Mouse (Mus musculus) forebrain, embryonic 13.5 days (tissue): ENCODE measurements around the gene Rhno1. TPM values are rescaled to one million over a fixed set of nuclear protein-coding genes. Genes with fewer than 3 reads are reported as not detected.

Experiments used
- ATAC-seq: fragments of 200-750 bp; cut with Nextera tagmentation; 2 replicates; pipeline ENCODE4 v1.8.0; 2017
- H3K27ac ChIP-seq: fragments of 300-500 bp; sonication (generic); 2 replicates; pipeline ENCODE4 v1.5.1; 2015; ENCODE audit warnings: inconsistent platforms, mild to moderate bottlenecking, moderate library complexity
- H3K27me3 ChIP-seq: fragments of 300-500 bp; sonication (generic); 2 replicates; pipeline ENCODE4 v1.6.1; 2015; ENCODE audit warnings: mild to moderate bottlenecking, inconsistent platforms
- H3K36me3 ChIP-seq: fragments of 300-500 bp; sonication (generic); 2 replicates; pipeline ENCODE4 v1.6.1; 2015; ENCODE audit warnings: mild to moderate bottlenecking, inconsistent platforms; ENCODE audit not compliant: poor library complexity, severe bottlenecking
- H3K4me1 ChIP-seq: fragments of 300-500 bp; sonication (generic); 2 replicates; pipeline ENCODE4 v1.6.1; 2015; ENCODE audit warnings: inconsistent platforms
- H3K4me2 ChIP-seq: fragments of 300-500 bp; sonication (generic); 2 replicates; pipeline ENCODE4 v1.6.1; 2015; ENCODE audit warnings: inconsistent platforms, mild to moderate bottlenecking, moderate library complexity
- H3K4me3 ChIP-seq: fragments of 300-500 bp; sonication (generic); 2 replicates; pipeline ENCODE4 v1.5.1; 2015; ENCODE audit warnings: mild to moderate bottlenecking, inconsistent platforms
- H3K9ac ChIP-seq: fragments of 300-500 bp; sonication (generic); 2 replicates; pipeline ENCODE4 v1.6.1; 2015; ENCODE audit warnings: mild to moderate bottlenecking, inconsistent platforms
- H3K9me3 ChIP-seq: fragments of 300-500 bp; sonication (generic); replicated peaks from 2 replicates; pipeline ENCODE4 v1.6.1; 2016; ENCODE audit warnings: inconsistent platforms
- WGBS: fragments of 180-500 bp; shearing (Covaris S2); methylation state at CpG from one replicate; pipeline ENCODE4 v1.1.7; 2015; 5-methylcytosine and 5-hydroxymethylcytosine counted together
- polyA plus RNA-seq: library from polyadenylated mRNA; unstranded; fragments of >200 nt; fragmentation: Nextera tagmentation; extraction: Ambion mirVana; gene quantifications from 2 replicates; pipeline ENCODE4 v1.2.1, GENCODE M21; 2015

The Rhno1 gene
- polyA plus RNA-seq, 1 experiment from 2014 or later: 180 TPM

DNA sequence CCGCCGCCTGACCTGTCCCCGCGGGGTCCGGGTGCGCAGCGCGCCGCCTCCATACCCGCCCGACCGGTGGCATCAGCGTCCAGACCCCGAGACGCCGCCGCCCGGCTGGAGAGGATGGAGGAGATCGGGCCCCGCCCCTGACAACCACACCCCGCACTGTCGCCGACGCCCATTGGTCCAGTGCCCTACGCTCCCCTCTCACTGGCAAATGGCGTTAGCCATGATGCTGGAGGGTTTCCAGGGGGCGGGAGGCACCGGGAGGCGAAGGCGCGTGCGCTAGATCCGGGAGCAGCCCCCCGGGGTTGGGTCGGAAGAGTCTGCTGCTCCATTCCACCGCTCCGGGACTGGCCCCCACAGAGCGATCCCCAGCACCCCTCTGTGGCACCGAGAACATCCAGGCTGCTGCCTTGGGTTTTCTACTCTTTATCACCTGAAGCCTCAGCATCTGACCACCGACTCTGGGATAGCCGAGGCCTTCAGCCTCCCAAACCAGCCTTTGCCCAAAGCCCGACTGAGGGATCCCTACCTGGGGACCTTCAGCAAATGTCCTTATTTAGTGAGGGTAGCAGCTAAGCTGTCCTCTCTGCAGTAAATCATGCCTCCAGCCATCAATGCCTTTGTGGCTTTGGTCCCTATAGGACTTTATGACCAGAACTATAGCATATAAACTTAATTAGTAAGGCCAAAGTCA, 6.8 kb downstream of the Rhno1 start, which contains the start of gene Tulp3:
TSS of gene Tulp3 (minus strand) at position 126 of the 691 bp plus-strand sequence.
- H3K27me3 ChIP-seq: no peaks in the 10 kb centered on the region

DNA sequence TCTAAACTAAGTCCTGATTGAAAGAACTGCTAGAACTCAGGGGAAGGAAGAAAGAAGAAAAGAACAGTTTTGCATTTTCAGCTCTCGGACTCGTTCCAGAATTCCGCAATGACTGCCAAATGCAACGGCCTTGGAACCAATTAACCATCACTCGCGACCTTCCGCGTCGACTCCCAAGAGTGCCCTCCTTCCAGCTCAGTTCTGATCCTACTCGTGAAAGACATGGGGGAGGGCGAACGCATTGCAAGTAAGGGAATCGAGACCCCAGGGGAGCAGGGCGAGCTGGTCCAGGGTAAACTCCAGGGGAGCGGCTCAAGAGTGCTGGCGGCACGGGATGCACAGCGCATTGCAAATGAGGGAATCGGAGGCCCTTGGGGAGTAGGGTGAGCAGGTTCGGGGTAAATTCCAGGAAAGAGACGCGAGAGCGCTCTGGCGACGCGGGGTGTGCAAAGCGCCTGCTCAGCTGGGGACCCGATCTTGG, 7.5 kb downstream of the Rhno1 start:
- ATAC-seq: peak; percentile 78
- Histone ChIP-seq H3K27me3 (no peaks in the 10 kb centered on the region), H3K9me3 (no peaks in the 10 kb centered on the region), H3K27ac (peak overlapping the region; percentile 88), H3K4me1 (peaks cover 25% of the 10 kb centered on the region), H3K36me3 (peaks cover 35% of the 10 kb centered on the region), H3K4me2 (peak overlapping the region; percentile 72), H3K9ac (peak overlapping the region; percentile 86), H3K4me3 (peak overlapping the region; percentile 73)
- under 1% methylated on average over 25 of the region's 28 CpGs for WGBS

More for the DNA sequence above, 6.8 kb downstream of the Rhno1 start, which contains the start of gene Tulp3:
- Histone ChIP-seq H3K9ac (peak within 1 kb of the TSS; percentile 86), H3K4me2 (peak within 1 kb of the TSS; percentile 72), H3K27ac (peak within 1 kb of the TSS; percentile 88), H3K4me1 (peaks cover 31% of the 10 kb centered on the region), H3K4me3 (peak within 1 kb of the TSS; percentile 73), H3K36me3 (peaks cover 28% of the 10 kb centered on the region), H3K9me3 (no peaks in the 10 kb centered on the region)
- WGBS: under 1% methylated on average over 41 of the region's 42 CpGs
- ATAC-seq: peak; percentile 99

DNA sequence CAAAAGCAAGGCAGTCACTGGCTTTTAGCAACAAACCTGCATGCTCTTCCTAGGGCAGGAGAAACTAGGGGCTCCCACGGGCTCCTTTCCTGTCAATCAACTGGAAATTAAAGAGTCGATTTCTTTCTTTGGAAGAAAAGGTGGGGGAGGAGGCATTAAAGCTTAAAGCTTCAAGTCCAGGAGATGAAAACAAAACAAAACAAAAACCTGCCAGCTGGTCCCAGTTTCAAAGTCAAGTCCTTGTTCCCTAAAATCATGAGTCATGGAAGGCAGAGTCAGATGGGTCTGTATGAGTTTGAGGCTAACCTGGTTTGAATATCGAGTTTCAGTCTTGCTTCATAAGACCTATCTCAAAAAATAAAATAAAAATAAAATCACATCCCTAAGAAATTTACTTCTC, 8.6 kb downstream of the Rhno1 start:
- no peaks in the 10 kb centered on the region for H3K27me3 ChIP-seq
- WGBS: 32% methylated on average over 3 of the region's 3 CpGs
- H3K4me1 ChIP-seq: peaks cover 18% of the 10 kb centered on the region
- peak overlapping the region; percentile 73 for H3K4me3 ChIP-seq
- H3K4me2 ChIP-seq: peak overlapping the region; percentile 72
- no peak for ATAC-seq
- H3K9me3 ChIP-seq: no peaks in the 10 kb centered on the region
- H3K36me3 ChIP-seq: peaks cover 35% of the 10 kb centered on the region
- no peak overlapping the region; the same call in 1 of the 2 replicates for H3K9ac ChIP-seq
- H3K27ac ChIP-seq: no peak overlapping the region

DNA sequence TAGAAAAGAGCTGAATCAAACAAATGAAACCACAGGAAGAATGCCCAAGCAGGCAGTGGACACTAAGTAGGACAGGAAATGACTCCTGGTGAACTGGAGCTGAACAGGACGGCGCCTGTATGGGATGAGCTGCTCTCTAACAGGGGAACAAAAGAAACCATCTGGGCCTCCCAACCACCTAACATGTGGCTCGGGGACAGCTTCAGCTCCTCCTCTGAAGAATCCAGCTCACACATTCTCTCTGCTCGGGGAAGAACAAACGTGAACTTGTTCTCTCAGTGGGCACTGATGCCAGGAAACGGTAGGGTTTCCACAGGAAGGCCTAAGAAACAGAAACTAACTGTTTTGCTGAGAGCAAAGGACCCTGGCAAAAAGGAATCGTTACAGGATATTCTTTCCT, 13.0 kb downstream of the Rhno1 start:
- Histone ChIP-seq H3K9me3 (no peaks in the 10 kb centered on the region), H3K4me3 (no peak overlapping the region), H3K4me2 (no peak overlapping the region), H3K27ac (no peak overlapping the region; the same call in 1 of the 2 replicates), H3K27me3 (no peaks in the 10 kb centered on the region), H3K36me3 (peaks cover 12% of the 10 kb centered on the region), H3K9ac (no peak overlapping the region), H3K4me1 (peaks cover 12% of the 10 kb centered on the region)
- no peak for ATAC-seq
- 58% methylated on average over 7 of the region's 7 CpGs for WGBS

DNA sequence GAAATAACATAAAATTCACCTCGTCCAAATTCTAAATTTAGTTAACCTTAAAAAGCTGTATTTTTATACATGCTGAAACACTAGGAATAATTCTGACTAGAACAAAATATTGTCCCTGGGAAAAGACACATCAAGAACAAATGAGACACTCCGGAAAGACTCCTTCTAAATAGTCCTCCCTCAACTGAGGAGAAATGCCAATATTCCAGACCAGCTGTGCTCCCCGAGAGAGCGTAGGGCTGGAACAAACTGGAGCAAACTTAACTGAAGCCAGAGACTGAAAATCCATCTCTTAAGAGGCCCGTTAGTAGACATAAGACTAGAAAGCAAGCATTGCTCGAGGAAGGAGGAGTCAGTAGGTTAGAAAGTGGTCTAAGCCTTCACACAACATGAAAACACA, 15.9 kb downstream of the Rhno1 start:
- H3K4me1 ChIP-seq: no peaks in the 10 kb centered on the region
- H3K27me3 ChIP-seq: no peaks in the 10 kb centered on the region
- H3K36me3 ChIP-seq: peaks cover 24% of the 10 kb centered on the region
- no peak for ATAC-seq
- H3K9me3 ChIP-seq: no peaks in the 10 kb centered on the region
- H3K4me3 ChIP-seq: no peak overlapping the region
- no peak overlapping the region for H3K9ac ChIP-seq
- 91% methylated on average over 6 of the region's 6 CpGs for WGBS
- H3K27ac ChIP-seq: no peak overlapping the region
- H3K4me2 ChIP-seq: no peak overlapping the region

DNA sequence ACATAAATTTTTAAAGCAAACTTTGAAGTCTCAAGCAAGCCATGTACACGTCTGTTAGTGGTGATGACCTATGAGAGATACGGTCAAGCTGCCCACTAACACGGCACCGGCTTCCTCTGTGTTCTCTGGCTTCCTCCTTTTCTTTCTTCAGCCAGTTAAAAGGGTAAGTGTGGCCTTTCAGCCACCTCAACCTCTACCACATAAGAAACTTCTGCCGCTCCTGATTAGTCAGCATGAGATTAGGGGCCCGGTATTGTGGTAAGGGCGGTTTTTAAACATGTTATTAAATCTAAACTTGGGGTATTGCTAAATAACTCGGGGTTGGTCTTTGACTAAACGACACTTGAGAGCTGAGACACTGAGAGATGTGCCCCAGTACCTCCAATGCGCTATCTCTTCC, 17.1 kb downstream of the Rhno1 start:
- H3K4me2 ChIP-seq: no peak overlapping the region
- peaks cover 19% of the 10 kb centered on the region for H3K36me3 ChIP-seq
- H3K27me3 ChIP-seq: no peaks in the 10 kb centered on the region
- no peak for ATAC-seq
- H3K9me3 ChIP-seq: no peaks in the 10 kb centered on the region
- H3K9ac ChIP-seq: no peak overlapping the region
- no peak overlapping the region for H3K4me3 ChIP-seq
- no peak overlapping the region for H3K27ac ChIP-seq
- 95% methylated on average over 10 of the region's 10 CpGs for WGBS
- no peaks in the 10 kb centered on the region for H3K4me1 ChIP-seq

DNA sequence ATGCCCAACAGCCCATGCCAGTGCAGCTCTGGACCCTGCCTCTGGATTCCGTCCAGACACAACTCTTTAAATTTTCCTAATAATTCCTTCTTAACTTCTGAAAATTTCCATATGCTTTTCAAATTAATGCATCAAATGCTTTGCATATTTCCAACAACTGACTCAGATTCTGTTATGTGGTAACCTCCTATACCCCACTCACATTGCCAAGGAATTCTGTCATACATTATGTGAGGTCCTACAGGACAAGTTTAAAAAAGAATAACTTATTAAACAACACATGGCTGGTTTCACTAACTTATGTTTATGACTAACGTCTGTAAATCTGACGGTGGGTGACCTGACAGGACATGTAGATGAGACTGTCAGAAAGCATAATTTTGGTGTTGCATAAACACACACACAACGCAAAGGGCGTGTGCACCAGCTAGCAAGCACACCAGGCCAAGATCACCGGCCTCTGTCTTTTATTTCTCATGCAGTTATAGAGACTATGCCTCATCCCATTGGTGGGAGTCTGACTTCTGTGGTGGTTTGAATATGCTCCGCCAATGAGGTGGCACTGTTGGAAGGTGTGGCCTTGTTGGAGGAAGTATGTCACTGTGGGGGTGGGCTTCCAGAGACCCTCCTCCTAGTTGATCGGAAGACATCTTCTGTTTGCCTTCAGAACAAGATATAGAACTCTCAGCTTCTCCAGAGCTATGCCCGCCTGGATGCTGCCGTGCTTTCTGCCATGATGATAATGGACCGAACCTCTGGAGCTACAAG, 20.6 kb downstream of the Rhno1 start:
- H3K4me1 ChIP-seq: peaks cover 9% of the 10 kb centered on the region
- no peaks in the 10 kb centered on the region for H3K9me3 ChIP-seq
- no peaks in the 10 kb centered on the region for H3K27me3 ChIP-seq
- no peak overlapping the region for H3K27ac ChIP-seq
- WGBS: 95% methylated on average over 11 of the region's 11 CpGs
- ATAC-seq: no peak
- H3K9ac ChIP-seq: no peak overlapping the region
- H3K4me2 ChIP-seq: no peak overlapping the region
- H3K4me3 ChIP-seq: no peak overlapping the region
- H3K36me3 ChIP-seq: peaks cover 14% of the 10 kb centered on the region

DNA sequence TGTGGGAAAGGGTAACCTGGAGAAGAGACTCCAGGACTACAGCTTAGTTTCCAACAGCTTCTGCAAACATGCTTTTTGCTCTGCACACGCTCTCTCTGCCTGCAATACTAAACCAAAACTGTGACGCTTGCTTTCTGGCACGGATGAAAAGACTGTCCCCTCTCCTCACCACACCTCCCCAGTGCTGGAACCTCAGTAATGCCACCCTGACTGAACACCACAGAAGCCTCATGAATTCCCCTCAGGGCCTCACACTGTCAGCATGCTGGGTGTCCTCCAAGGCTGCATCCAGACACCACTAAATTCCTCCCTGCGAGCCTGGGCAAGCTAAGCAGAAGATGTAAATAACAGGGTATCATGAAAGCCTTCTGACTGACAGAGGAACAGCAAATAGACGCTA, 23.8 kb downstream of the Rhno1 start:
- ATAC-seq: no peak
- Histone ChIP-seq H3K4me3 (no peak overlapping the region), H3K4me1 (peaks cover 9% of the 10 kb centered on the region), H3K4me2 (no peak overlapping the region), H3K36me3 (peaks cover 32% of the 10 kb centered on the region), H3K9me3 (no peaks in the 10 kb centered on the region), H3K27me3 (no peaks in the 10 kb centered on the region), H3K27ac (peak overlapping the region; percentile 12; the same call in 1 of the 2 replicates), H3K9ac (no peak overlapping the region)
- 52% methylated on average over 5 of the region's 5 CpGs for WGBS

DNA sequence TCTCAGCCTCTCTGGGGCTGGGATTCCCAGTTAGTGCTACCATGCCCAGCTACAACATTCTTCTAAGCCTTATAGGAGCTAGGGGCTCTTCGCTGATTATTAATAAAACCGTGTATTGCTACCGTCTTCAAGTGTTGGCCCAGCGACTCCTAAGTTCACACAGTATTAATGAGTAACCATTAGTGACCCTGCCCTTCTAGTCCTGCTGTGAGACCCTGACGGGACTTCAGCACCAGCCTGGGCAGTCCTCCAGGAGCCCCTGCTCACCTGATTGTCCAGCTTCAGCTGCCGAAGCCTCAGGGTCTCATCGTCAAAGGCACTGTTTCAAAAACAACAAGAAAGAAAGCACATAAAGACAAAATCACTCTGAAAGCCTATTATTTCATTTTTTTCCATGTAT, 25.2 kb downstream of the Rhno1 start:
- H3K36me3 ChIP-seq: peaks cover 36% of the 10 kb centered on the region
- WGBS: 71% methylated on average over 7 of the region's 7 CpGs
- no peak overlapping the region for H3K4me2 ChIP-seq
- no peak for ATAC-seq
- no peak overlapping the region for H3K9ac ChIP-seq
- H3K4me3 ChIP-seq: no peak overlapping the region
- H3K27me3 ChIP-seq: no peaks in the 10 kb centered on the region
- H3K27ac ChIP-seq: no peak overlapping the region
- H3K9me3 ChIP-seq: no peaks in the 10 kb centered on the region
- peaks cover 9% of the 10 kb centered on the region for H3K4me1 ChIP-seq

DNA sequence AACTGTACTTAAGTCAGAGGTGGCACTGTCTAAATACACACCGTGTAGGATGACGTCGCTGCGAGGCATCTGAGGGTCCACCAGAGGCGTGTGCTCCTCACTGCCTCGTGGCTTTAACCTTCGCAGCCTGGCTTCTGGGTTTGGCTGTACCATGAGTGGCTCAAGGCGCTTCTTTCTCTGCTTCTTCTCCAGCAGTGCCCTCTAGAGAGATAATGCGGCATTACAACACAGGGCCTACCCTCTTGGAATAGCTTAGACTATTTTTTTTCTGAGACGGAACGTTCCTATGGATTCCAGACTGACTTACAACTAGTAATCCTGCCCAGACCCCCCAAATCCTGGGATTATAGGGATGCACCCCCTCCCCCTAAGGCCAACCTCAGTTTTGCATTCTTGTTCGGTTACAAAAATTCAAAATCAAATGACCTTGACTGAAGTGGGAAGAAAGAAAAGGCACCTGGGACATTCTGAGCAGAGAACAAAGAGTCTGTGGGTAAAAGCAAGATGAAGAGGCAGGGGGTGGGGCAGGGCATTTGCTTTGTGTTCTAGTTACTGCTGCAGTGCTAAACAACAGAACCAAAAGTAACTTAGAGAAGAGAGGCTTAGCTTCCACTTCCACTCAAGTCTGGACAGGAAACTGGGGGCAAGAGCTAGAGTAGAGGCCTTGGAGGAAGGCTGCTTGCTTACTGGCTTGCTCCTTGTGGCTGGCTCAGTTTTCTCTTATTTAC, 28.1 kb downstream of the Rhno1 start:
- ATAC-seq: peak; percentile 91
- Histone ChIP-seq H3K27me3 (no peaks in the 10 kb centered on the region), H3K9ac (no peak overlapping the region; the same call in 1 of the 2 replicates), H3K27ac (0 out of 2 replicates have a peak overlapping the region, but pooled peaks have one; percentile 11), H3K4me3 (no peak overlapping the region), H3K4me2 (peak overlapping the region; percentile 16; the same call in 1 of the 2 replicates), H3K36me3 (peaks cover 55% of the 10 kb centered on the region), H3K4me1 (peaks cover 9% of the 10 kb centered on the region), H3K9me3 (peaks cover 9% of the 10 kb centered on the region; the same call in 1 of the 2 replicates)
- WGBS: 21% methylated on average over 12 of the region's 12 CpGs

DNA sequence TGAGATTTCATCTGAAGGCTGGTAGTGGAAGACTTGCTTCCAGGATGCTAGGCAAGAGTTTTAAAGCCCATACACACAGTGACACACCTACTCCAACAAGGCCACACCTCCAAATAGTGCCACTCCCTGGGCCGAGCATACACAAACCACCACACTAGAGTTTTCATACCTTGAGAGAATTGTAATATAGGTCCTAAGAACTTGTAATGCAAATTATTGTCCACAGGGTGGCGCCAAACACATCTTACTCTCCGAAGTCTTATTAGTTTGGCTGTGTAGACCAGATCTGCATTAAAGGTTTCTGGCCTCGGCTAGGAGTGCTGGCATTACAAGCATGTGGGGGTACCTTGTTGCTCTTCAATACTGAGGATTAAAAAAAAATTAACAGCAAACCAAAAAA, 44.4 kb downstream of the Rhno1 start:
- Histone ChIP-seq H3K9ac (no peak overlapping the region), H3K36me3 (peaks cover 27% of the 10 kb centered on the region), H3K27ac (no peak overlapping the region), H3K9me3 (no peaks in the 10 kb centered on the region), H3K4me2 (no peak overlapping the region), H3K4me3 (no peak overlapping the region), H3K27me3 (no peaks in the 10 kb centered on the region), H3K4me1 (no peaks in the 10 kb centered on the region)
- 10% methylated on average over 4 of the region's 4 CpGs for WGBS
- peak; percentile 57; the same call in 1 of the 2 replicates for ATAC-seq
